Mouse (Mus musculus): ENCODE measurements at regions not wholly inside any gene's neighbourhood (a gene's known extent, or its start where the extent isn't known, plus 50 kb on each side); places are given as distances from the start of the nearest gene placed in this dataset.

DNA sequence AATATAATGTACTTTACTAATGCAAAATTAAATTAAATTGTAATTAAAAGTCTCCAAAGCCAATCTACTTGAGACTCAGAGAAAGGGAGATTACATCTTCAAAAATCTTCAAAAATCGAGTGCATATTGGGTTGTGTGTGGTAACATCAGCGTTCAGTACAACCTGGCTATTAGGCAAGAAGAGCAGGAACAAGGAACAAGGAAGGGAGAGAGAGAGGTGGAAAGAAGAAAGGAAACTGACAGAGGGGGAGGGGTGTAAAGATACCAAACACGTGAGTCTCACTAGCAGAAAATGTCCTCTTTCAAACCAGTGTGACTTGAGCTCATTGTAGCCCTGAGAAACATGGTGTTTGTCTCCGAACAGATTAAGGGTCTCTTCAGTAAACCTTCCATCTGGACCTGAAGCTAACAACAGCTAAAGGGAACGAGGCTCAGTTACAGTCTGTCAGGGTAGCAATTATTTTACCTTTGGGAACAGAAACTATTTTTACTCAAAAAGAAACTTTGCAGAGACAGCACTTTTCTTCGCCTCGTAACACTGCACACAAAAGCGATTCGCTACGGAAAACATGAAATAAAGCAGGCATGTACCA is 67.5 kb upstream of the Cited2 start:
- Histone ChIP-seq H3K4me1 (ENCODE audit: control insufficient read depth, insufficient read depth, low read depth, low read length) (no peaks in the 10 kb centered on the region), H3K4me3 (ENCODE audit: low read length) (no peak overlapping the region), H3K9me3 (ENCODE audit: control insufficient read depth, low read length) (no peaks in the 10 kb centered on the region), H3K36me3 (ENCODE audit: control insufficient read depth, insufficient read depth, low read length) (no peaks in the 10 kb centered on the region), H3K9ac (ENCODE audit: low read depth, low read length) (no peak overlapping the region), H3K4me2 (ENCODE audit: low read length) (no peak overlapping the region), H3K27ac (ENCODE audit: low read depth, low read length) (no peak overlapping the region), H3K27me3 (replicated peaks; ENCODE audit: control insufficient read depth, insufficient read depth, low read length) (no peaks in the 10 kb centered on the region)
- no peak for ATAC-seq
- WGBS: 67% methylated on average over 10 of the region's 10 CpGs

DNA sequence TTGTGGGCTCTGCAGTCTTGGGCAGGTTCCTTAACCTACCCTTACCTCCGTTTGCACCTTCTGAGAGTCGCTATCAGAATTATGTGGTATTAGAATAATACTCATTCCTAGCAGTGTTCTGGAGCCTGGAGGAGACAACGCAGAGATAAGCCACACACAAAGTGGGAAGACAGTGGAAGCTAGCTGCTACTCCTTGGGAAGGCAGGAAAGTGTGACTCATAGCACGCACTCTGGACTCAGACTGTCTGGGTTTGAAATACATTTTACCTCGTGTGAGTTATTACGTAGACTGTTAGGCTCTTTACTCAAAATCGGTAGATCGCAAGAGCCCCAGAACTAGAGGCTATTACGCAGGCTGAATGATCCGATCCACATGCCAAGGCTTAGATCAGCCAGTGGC is 66.7 kb upstream of the Cited2 start:
- no peak overlapping the region for H3K4me2 ChIP-seq (ENCODE audit: low read length)
- H3K9me3 ChIP-seq (ENCODE audit: control insufficient read depth, low read length): no peaks in the 10 kb centered on the region
- no peak overlapping the region for H3K27ac ChIP-seq (ENCODE audit: low read depth, low read length)
- ATAC-seq: no peak
- H3K4me3 ChIP-seq (ENCODE audit: low read length): no peak overlapping the region
- H3K27me3 ChIP-seq (replicated peaks; ENCODE audit: control insufficient read depth, insufficient read depth, low read length): no peaks in the 10 kb centered on the region
- no peak overlapping the region for H3K9ac ChIP-seq (ENCODE audit: low read depth, low read length)
- H3K36me3 ChIP-seq (ENCODE audit: control insufficient read depth, insufficient read depth, low read length): no peaks in the 10 kb centered on the region
- 82% methylated on average over 10 of the region's 10 CpGs for WGBS
- H3K4me1 ChIP-seq (ENCODE audit: control insufficient read depth, insufficient read depth, low read depth, low read length): no peaks in the 10 kb centered on the region

DNA sequence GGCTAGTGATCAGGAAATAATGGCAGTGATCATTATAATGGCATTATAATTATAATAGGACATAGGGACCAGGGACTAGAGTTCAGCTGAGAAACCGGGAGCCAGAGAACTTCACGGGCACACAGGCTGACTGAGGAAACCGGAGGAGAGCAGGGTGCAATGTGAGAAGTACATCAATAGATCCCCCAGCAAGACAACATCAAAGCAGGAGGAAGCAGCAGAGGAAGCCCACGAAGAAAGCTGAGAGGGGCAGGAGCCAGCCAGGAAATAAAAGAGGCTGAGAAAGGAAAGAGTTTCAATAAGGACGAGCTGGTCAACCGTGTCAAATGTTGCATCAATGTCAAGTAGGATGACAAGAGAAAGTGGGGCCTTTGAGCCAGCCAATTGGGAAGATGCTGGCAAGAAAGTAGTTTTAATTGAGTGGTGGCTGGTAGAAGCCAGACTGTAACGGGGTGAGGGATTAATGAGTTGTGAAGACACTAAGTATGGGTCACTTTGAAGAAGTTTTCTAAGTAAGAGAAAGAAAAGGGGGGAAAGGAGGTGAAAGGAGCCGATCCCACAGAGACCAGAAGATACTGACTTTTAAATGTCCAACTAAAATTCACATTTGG is 66.0 kb upstream of the Cited2 start:
- Histone ChIP-seq H3K4me2 (ENCODE audit: low read length) (no peak overlapping the region), H3K27me3 (replicated peaks; ENCODE audit: control insufficient read depth, insufficient read depth, low read length) (no peaks in the 10 kb centered on the region), H3K4me3 (ENCODE audit: low read length) (no peak overlapping the region), H3K4me1 (ENCODE audit: control insufficient read depth, insufficient read depth, low read depth, low read length) (no peaks in the 10 kb centered on the region), H3K9ac (ENCODE audit: low read depth, low read length) (no peak overlapping the region), H3K27ac (ENCODE audit: low read depth, low read length) (no peak overlapping the region), H3K9me3 (ENCODE audit: control insufficient read depth, low read length) (no peaks in the 10 kb centered on the region), H3K36me3 (ENCODE audit: control insufficient read depth, insufficient read depth, low read length) (no peaks in the 10 kb centered on the region)
- ATAC-seq: no peak
- 13% methylated on average over 8 of the region's 8 CpGs for WGBS

DNA sequence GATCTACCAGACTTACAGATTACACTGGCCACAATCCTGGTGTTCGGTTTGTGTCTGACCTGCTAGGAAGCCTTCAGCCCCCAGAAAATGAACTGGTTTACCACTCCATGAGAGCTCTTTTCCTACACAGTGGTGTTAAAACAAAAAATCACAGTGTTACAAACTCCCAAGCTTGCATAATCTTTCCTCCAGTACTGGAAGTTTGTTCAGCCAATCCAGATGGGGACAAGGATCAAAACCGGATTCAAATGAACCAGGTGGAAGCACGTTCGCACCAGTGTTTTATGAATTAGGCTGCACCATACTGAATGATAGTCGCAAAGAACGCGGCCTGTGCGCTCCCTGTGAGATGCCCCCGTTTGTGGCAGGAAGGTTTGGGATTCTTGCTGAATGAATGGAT is 63.4 kb upstream of the Cited2 start:
- H3K27ac ChIP-seq (ENCODE audit: low read depth, low read length): no peak overlapping the region
- H3K4me1 ChIP-seq (ENCODE audit: control insufficient read depth, insufficient read depth, low read depth, low read length): no peaks in the 10 kb centered on the region
- no peak overlapping the region for H3K4me2 ChIP-seq (ENCODE audit: low read length)
- WGBS: 93% methylated on average over 9 of the region's 9 CpGs
- H3K9ac ChIP-seq (ENCODE audit: low read depth, low read length): no peak overlapping the region
- no peaks in the 10 kb centered on the region for H3K27me3 ChIP-seq (replicated peaks; ENCODE audit: control insufficient read depth, insufficient read depth, low read length)
- no peaks in the 10 kb centered on the region for H3K9me3 ChIP-seq (ENCODE audit: control insufficient read depth, low read length)
- no peak overlapping the region for H3K4me3 ChIP-seq (ENCODE audit: low read length)
- H3K36me3 ChIP-seq (ENCODE audit: control insufficient read depth, insufficient read depth, low read length): no peaks in the 10 kb centered on the region
- no peak for ATAC-seq

DNA sequence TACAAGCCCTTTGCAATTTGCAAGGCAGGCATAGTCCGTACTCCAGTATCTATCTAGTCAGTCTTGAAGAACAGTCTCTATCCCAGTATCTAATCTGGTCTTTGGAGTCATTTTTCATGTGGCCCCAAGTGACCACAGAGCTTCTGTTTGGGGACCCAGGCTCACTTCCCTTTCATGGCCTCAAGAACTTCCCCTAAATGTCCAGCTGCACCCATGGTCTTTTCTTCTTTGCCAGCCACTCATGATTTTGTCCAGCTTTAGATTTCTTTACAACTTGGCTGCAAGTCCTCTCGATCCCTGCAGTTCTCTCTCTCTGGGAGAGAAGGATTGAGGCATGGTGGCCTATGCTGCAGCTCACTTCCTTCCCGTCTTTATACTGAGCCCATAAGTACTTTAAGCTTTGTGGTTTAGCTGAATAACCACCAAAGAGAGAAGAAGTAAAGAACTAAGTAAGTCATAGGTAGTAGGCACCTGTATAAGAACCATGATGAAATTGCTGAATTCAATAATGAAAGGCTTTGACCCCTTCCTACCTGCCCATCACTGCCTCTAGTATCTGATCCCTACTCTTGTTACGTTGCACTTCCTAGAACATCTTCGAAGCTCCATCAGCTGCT is 62.1 kb upstream of the Cited2 start:
- ATAC-seq: no peak
- Histone ChIP-seq H3K27ac (ENCODE audit: low read depth, low read length) (no peak overlapping the region), H3K4me1 (ENCODE audit: control insufficient read depth, insufficient read depth, low read depth, low read length) (no peaks in the 10 kb centered on the region), H3K4me3 (ENCODE audit: low read length) (no peak overlapping the region), H3K9ac (ENCODE audit: low read depth, low read length) (no peak overlapping the region), H3K36me3 (ENCODE audit: control insufficient read depth, insufficient read depth, low read length) (no peaks in the 10 kb centered on the region), H3K27me3 (replicated peaks; ENCODE audit: control insufficient read depth, insufficient read depth, low read length) (no peaks in the 10 kb centered on the region), H3K4me2 (ENCODE audit: low read length) (no peak overlapping the region), H3K9me3 (ENCODE audit: control insufficient read depth, low read length) (no peaks in the 10 kb centered on the region)
- WGBS: 90% methylated on average over 5 of the region's 5 CpGs

DNA sequence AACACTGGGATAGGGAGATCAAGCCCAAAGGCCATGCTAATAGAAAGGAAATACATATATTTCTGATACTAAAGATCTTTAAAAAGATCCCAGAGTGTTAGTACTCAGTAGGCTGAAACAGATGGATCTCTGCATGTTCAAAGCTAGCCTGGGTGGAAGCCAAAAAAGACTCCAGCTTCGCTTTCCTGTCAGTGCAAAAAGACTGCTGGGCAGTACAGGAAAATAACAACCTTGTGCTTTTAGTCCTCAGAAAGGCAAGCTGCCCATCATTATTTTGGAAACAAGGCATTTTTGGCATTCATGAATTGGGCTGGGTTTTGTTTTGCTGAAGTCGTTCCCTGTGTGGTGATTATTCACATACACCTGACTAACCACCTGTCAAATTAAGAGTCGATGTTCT is 56.9 kb upstream of the Cited2 start:
- no peak overlapping the region for H3K27ac ChIP-seq (ENCODE audit: low read depth, low read length)
- no peaks in the 10 kb centered on the region for H3K36me3 ChIP-seq (ENCODE audit: control insufficient read depth, insufficient read depth, low read length)
- H3K4me3 ChIP-seq (ENCODE audit: low read length): no peak overlapping the region
- no peak for ATAC-seq
- WGBS: 82% methylated on average over 3 of the region's 3 CpGs
- no peaks in the 10 kb centered on the region for H3K27me3 ChIP-seq (replicated peaks; ENCODE audit: control insufficient read depth, insufficient read depth, low read length)
- no peaks in the 10 kb centered on the region for H3K4me1 ChIP-seq (ENCODE audit: control insufficient read depth, insufficient read depth, low read depth, low read length)
- H3K9ac ChIP-seq (ENCODE audit: low read depth, low read length): no peak overlapping the region
- no peak overlapping the region for H3K4me2 ChIP-seq (ENCODE audit: low read length)
- no peaks in the 10 kb centered on the region for H3K9me3 ChIP-seq (ENCODE audit: control insufficient read depth, low read length)

DNA sequence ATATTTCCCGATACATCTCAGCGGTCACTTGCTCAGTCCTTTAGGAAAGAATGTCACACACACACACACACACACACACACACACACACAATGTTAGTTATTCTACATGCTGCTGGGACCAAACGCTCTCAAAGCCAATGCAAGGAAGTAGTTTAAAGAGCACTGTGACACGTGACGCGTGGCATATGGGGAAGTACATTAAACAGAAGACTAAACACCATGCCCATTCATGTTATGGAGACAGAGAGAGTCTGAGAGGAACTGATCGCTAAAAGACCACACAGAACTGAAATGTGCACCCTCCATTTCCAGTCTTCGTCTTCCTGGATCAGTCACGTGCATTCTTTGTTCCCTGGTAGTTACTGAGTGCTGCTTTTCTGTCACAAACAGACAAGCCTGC is 53.6 kb upstream of the Cited2 start:
- Histone ChIP-seq H3K9ac (ENCODE audit: low read depth, low read length) (no peak overlapping the region), H3K27ac (ENCODE audit: low read depth, low read length) (no peak overlapping the region), H3K27me3 (replicated peaks; ENCODE audit: control insufficient read depth, insufficient read depth, low read length) (no peaks in the 10 kb centered on the region), H3K4me1 (ENCODE audit: control insufficient read depth, insufficient read depth, low read depth, low read length) (no peaks in the 10 kb centered on the region), H3K4me3 (ENCODE audit: low read length) (no peak overlapping the region), H3K9me3 (ENCODE audit: control insufficient read depth, low read length) (no peaks in the 10 kb centered on the region), H3K36me3 (ENCODE audit: control insufficient read depth, insufficient read depth, low read length) (no peaks in the 10 kb centered on the region), H3K4me2 (ENCODE audit: low read length) (no peak overlapping the region)
- ATAC-seq: no peak
- WGBS: 94% methylated on average over 9 of the region's 9 CpGs

Measured in hindbrain, embryonic 16.5 days (tissue).